Mouse (Mus musculus) stomach, embryonic 15.5 days (tissue): ENCODE data around the gene Tmem211. TPM values are rescaled to one million over a fixed set of nuclear protein-coding genes. Genes with fewer than 3 reads are reported as not detected.

Experiments used
- ATAC-seq: fragments of 200-750 bp; cut with Nextera tagmentation; 2 replicates; pipeline ENCODE4 v1.8.0; 2017; ENCODE audit warnings: low read depth, moderate number of reproducible peaks, moderate TSS enrichment; ENCODE audit not compliant: insufficient read depth, low FRiP score
- H3K27ac ChIP-seq: fragments of 300-500 bp; sonication (generic); 2 replicates; pipeline ENCODE4 v1.5.1; 2015; ENCODE audit warnings: mild to moderate bottlenecking, inconsistent platforms
- H3K27me3 ChIP-seq: fragments of 300-500 bp; sonication (generic); replicated peaks from 2 replicates; pipeline ENCODE4 v1.6.1; 2015; ENCODE audit warnings: inconsistent platforms
- H3K36me3 ChIP-seq: fragments of 300-500 bp; sonication (generic); 2 replicates; pipeline ENCODE4 v1.6.1; 2015; ENCODE audit warnings: inconsistent platforms
- H3K4me1 ChIP-seq: fragments of 300-500 bp; sonication (generic); 2 replicates; pipeline ENCODE4 v1.6.1; 2015; ENCODE audit warnings: inconsistent platforms
- H3K4me2 ChIP-seq: fragments of 300-500 bp; sonication (generic); 2 replicates; pipeline ENCODE4 v1.6.1; 2015; ENCODE audit warnings: mild to moderate bottlenecking, inconsistent platforms
- H3K4me3 ChIP-seq: fragments of 300-500 bp; sonication (generic); replicated peaks from 2 replicates; pipeline ENCODE4 v1.5.1; 2015; ENCODE audit warnings: inconsistent platforms
- H3K9ac ChIP-seq: fragments of 300-500 bp; sonication (generic); 2 replicates; pipeline ENCODE4 v1.6.1; 2015; ENCODE audit warnings: inconsistent platforms
- H3K9me3 ChIP-seq: fragments of 300-500 bp; sonication (generic); 2 replicates; pipeline ENCODE4 v1.6.1; 2016; ENCODE audit warnings: inconsistent platforms
- WGBS: fragments of 180-500 bp; shearing (Covaris S2); methylation state at CpG from one replicate; pipeline ENCODE4 v1.1.7; 2015; 5-methylcytosine and 5-hydroxymethylcytosine counted together
- polyA plus RNA-seq: library from polyadenylated mRNA; unstranded; fragments of >200 nt; fragmentation: Nextera tagmentation; extraction: Ambion mirVana; gene quantifications from 2 replicates; pipeline ENCODE4 v1.2.1, GENCODE M21; 2015

Tmem211 gene
- polyA plus RNA-seq, 1 experiment from 2014 or later: 0.57 TPM

DNA sequence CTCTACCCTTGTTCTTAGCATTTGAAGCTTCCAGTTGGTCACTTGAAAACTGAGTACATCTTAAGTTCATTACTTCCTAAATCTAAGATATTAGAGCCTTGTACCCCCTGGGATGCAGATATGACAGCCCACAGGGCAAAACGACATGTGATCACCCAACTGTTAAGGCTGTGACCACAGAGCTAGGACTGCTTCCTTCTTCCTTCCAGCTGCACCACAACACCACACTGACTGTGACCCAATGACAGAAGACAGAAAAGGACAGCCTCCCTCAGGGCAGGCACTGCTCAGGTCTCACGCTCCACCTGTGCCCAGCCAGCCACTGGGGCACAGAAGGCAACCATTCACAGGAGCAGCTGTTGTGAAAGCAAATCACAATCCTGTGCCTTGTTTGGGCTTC lies 57.0 kb downstream of the Tmem211 start:
- Histone ChIP-seq H3K36me3 (no peaks in the 10 kb centered on the region), H3K9ac (no peak overlapping the region), H3K9me3 (no peaks in the 10 kb centered on the region), H3K4me1 (peaks cover 4% of the 10 kb centered on the region; the same call in 1 of the 2 replicates), H3K27me3 (peaks cover 18% of the 10 kb centered on the region), H3K27ac (no peak overlapping the region), H3K4me3 (no peak overlapping the region), H3K4me2 (no peak overlapping the region)
- WGBS: 63% methylated on average over 2 of the region's 2 CpGs
- no peak for ATAC-seq

DNA sequence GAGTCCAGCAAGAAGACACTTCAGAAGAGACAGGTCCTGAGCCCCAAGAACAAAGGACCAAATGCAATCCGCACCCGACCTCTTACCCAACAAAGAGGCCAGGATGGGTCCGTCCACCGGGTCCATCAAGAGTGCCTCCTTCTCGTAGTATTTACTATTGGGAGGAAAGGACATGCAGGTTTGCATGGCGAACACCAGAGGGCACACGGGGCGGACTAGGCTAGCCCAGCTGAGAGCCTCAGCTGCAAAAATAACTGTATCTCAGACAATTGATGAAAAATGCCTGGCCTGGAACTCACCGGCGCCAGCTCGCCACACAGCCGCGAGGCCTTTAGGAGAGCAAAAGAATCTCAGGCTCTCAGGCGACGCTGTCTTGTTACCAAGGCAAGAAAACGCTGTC lies 58.8 kb downstream of the Tmem211 start:
- Histone ChIP-seq H3K4me3 (no peak overlapping the region), H3K4me1 (peaks cover 4% of the 10 kb centered on the region; the same call in 1 of the 2 replicates), H3K27ac (no peak overlapping the region), H3K36me3 (no peaks in the 10 kb centered on the region), H3K4me2 (no peak overlapping the region), H3K9ac (no peak overlapping the region), H3K27me3 (peaks cover 24% of the 10 kb centered on the region), H3K9me3 (no peaks in the 10 kb centered on the region)
- no peak for ATAC-seq
- 60% methylated on average over 16 of the region's 16 CpGs for WGBS

DNA sequence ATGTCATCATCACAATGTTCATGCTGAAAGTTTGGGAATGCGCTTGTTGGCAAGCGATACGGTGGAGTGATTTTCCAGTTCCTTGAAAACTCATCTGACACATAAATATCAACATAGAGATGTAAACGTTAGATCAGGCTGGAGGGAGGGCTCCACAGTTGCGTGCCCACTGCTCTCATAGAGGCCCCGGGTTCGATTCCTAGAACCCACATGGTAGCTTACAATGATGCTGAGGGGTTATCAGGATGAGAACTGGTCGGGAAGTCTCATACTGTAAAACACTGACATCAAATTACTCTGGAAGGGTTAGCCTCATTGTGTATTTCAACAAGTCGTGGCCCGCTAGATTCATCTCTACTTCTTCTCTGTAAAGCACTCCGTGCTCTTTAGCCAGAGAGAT lies 59.3 kb downstream of the Tmem211 start:
- WGBS: 73% methylated on average over 11 of the region's 11 CpGs

GRCm38 (mm10) chr5:113286591-113287520 lies 60.1 kb downstream of the Tmem211 start:
- ATAC-seq: no peak
- WGBS: 5% methylated on average over 52 of the region's 60 CpGs

More for the DNA sequence above, 59.3 kb downstream of the Tmem211 start:
- Histone ChIP-seq H3K9me3 (no peaks in the 10 kb centered on the region), H3K27me3 (peaks cover 24% of the 10 kb centered on the region), H3K9ac (no peak overlapping the region), H3K27ac (no peak overlapping the region), H3K36me3 (no peaks in the 10 kb centered on the region), H3K4me3 (no peak overlapping the region), H3K4me2 (no peak overlapping the region), H3K4me1 (peaks cover 4% of the 10 kb centered on the region; the same call in 1 of the 2 replicates)
- no peak for ATAC-seq

DNA sequence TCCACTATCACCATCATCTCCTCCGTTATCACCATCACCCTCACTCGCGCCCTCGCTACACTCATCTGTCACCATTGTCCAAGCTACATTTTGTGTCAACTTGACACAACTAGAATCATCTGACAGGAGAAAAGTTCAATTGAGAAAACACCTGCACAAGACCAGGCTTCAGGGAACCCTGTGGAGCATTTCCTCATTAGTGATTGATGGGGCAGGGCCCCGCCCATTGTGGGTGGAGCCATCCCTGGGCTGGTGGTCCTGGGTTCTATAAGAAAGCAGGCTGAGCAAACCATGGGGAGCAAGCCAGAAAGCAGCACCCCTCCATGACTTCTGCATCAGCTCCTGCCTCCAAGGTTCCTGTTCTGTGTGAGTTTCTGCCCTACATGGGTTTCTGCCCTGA lies 61.1 kb downstream of the Tmem211 start:
- Histone ChIP-seq H3K9ac (no peak overlapping the region), H3K4me3 (no peak overlapping the region), H3K4me1 (peaks cover 4% of the 10 kb centered on the region; the same call in 1 of the 2 replicates), H3K9me3 (no peaks in the 10 kb centered on the region), H3K27ac (no peak overlapping the region), H3K27me3 (peaks cover 24% of the 10 kb centered on the region), H3K36me3 (no peaks in the 10 kb centered on the region), H3K4me2 (no peak overlapping the region)
- WGBS: 41% methylated on average over 5 of the region's 5 CpGs
- no peak for ATAC-seq

More at GRCm38 (mm10) chr5:113286591-113287520, 60.1 kb downstream of the Tmem211 start:
- H3K4me1 ChIP-seq: peaks cover 4% of the 10 kb centered on the region; the same call in 1 of the 2 replicates
- H3K27ac ChIP-seq: no peak overlapping the region
- H3K9ac ChIP-seq: no peak overlapping the region
- H3K9me3 ChIP-seq: no peaks in the 10 kb centered on the region
- H3K36me3 ChIP-seq: no peaks in the 10 kb centered on the region
- H3K4me2 ChIP-seq: peak overlapping the region; percentile 38
- peak overlapping the region; percentile 17 for H3K4me3 ChIP-seq
- H3K27me3 ChIP-seq: peaks cover 24% of the 10 kb centered on the region

GRCm38 (mm10) chr5:113288490-113288889 lies 61.8 kb downstream of the Tmem211 start:
- H3K4me3 ChIP-seq: no peak overlapping the region
- no peaks in the 10 kb centered on the region for H3K36me3 ChIP-seq
- peaks cover 4% of the 10 kb centered on the region; the same call in 1 of the 2 replicates for H3K4me1 ChIP-seq
- H3K9me3 ChIP-seq: no peaks in the 10 kb centered on the region
- H3K27ac ChIP-seq: no peak overlapping the region
- no peak for ATAC-seq
- peaks cover 24% of the 10 kb centered on the region for H3K27me3 ChIP-seq
- H3K9ac ChIP-seq: no peak overlapping the region
- WGBS: 42% methylated on average over 13 of the region's 13 CpGs
- H3K4me2 ChIP-seq: no peak overlapping the region

Other genes with a start within 250 kb of the Tmem211 start
- 13.6 and 13.8 TPM in 2 replicates for gene Grk3, start 211.1 kb upstream of the Tmem211 start, polyA plus RNA-seq
- not detected in 2 replicates for gene Crybb2, start 156.8 kb upstream of the Tmem211 start, polyA plus RNA-seq
- gene Crybb3, start 145.3 kb upstream of the Tmem211 start, polyA plus RNA-seq: 1.1 and 1.2 TPM in 2 replicates
- gene 2900026A02Rik, start 5.7 kb upstream of the Tmem211 start, polyA plus RNA-seq: 12.6 and 15.2 TPM in 2 replicates
- 6.9 and 8.8 TPM in 2 replicates for gene Sgsm1, start 83.9 kb downstream of the Tmem211 start, polyA plus RNA-seq
- not detected in 2 replicates for gene Aym1, start 130.4 kb downstream of the Tmem211 start, polyA plus RNA-seq